Mouse (Mus musculus): ENCODE measurements around the gene Olfr498.

Gene Olfr498

DNA sequence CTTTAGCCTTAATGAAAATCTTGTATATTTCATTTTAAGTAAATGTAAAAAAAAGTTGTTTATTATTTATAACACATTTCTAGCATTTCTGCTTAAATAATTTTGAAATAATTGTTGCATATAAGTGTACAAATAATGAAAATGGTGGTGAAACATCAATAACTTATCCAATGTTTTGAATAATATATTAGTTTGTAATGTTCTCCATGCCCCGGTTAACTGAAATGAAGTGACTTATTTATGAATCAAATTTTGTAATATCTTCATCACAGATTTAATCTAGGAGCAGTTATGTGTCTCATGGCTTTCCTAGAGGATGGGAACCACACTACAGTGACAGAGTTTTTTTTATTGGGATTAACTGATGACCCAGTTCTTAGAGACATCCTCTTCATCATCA, at the start of gene Olfr498:
Olfr498 (plus strand) TSS at position 301 of the 400 bp plus-strand sequence.
- DNase-seq (ENCODE audit: low read depth, low spot score) = no peak

DNA sequence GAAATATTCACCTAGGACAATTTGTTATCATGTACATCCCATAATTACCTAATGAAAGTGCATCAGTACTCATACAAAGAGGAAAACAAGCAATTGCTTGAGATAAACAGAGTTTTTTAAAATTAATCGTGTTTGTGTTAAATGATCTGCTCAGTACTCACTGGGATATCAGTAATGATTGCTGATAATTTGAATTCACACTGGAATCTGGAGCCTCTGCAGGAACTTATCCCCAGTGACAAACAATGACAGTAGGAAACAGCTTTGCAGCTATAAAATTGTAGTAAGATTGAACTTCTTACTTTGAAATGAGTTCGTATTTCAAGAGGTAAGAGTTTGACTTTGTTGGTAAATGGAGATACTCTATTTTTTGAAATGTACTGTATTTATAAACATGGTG, 45.0 kb upstream of the Olfr498 start, which contains the start of gene Olfr497:
Olfr497 (plus strand) TSS at position 301 of the 400 bp plus-strand sequence.
- no peak for DNase-seq (ENCODE audit: low read depth, low spot score)
